Mouse (Mus musculus): ENCODE measurements around the gene Klhl4. TPM values are rescaled to one million over a fixed set of nuclear protein-coding genes. Genes with fewer than 3 reads are reported as not detected.

Gene Klhl4
- 0.49 and 0.61 TPM in 2 replicates for polyA plus RNA-seq (2011; ENCODE audit: insufficient read depth, insufficient read length, low read depth, missing spikeins)

- Histone ChIP-seq H3K9ac (ENCODE audit: low read depth, poor library complexity, severe bottlenecking) (no peak within 1 kb of the TSS), H3K27ac (ENCODE audit: insufficient read depth, low read length) (no peak within 1 kb of the TSS), H3K9me3 (replicated peaks; ENCODE audit: control insufficient read depth, insufficient read depth, low read length, poor library complexity, severe bottlenecking) (no peaks in the 10 kb centered on the region), H3K36me3 (ENCODE audit: control insufficient read depth, insufficient read depth, low read length, poor library complexity, severe bottlenecking) (no peaks in the 10 kb centered on the region), H3K4me3 (ENCODE audit: low read depth, low read length) (no peak within 1 kb of the TSS), H3K27me3 (ENCODE audit: control insufficient read depth, insufficient read depth, low read length, poor library complexity, severe bottlenecking) (no peaks in the 10 kb centered on the region), H3K4me1 (ENCODE audit: control insufficient read depth, insufficient read depth, low read length) (no peaks in the 10 kb centered on the region)
- TF ChIP-seq CTCF (IDR thresholded peaks at IDR 0.05; ENCODE audit: low read depth, low read length) (no peak), EP300 (IDR thresholded peaks at IDR 0.05; ENCODE audit: insufficient read depth, low read depth, low read length) (no peak), POLR2A (IDR thresholded peaks at IDR 0.05; ENCODE audit: insufficient read depth, low read length) (no peak)
Measured at GRCm38 (mm10) chrX:114473782-114474731, at the start of gene Klhl4. TSS of gene Klhl4 (plus strand) at chrX:114474333.

- no peak overlapping the region for H3K4me3 ChIP-seq (ENCODE audit: low read depth, low read length)
- H3K36me3 ChIP-seq (ENCODE audit: control insufficient read depth, insufficient read depth, low read length, poor library complexity, severe bottlenecking), result no peaks in the 10 kb centered on the region
- no peak for TF ChIP-seq EP300 (IDR thresholded peaks at IDR 0.05; ENCODE audit: insufficient read depth, low read depth, low read length)
- TF ChIP-seq CTCF (IDR thresholded peaks at IDR 0.05; ENCODE audit: low read depth, low read length), result no peak
- no peak for TF ChIP-seq POLR2A (IDR thresholded peaks at IDR 0.05; ENCODE audit: insufficient read depth, low read length)
- H3K27me3 ChIP-seq (ENCODE audit: control insufficient read depth, insufficient read depth, low read length, poor library complexity, severe bottlenecking), result no peaks in the 10 kb centered on the region
- no peaks in the 10 kb centered on the region for H3K4me1 ChIP-seq (ENCODE audit: control insufficient read depth, insufficient read depth, low read length)
- no peaks in the 10 kb centered on the region for H3K9me3 ChIP-seq (replicated peaks; ENCODE audit: control insufficient read depth, insufficient read depth, low read length, poor library complexity, severe bottlenecking)
- no peak overlapping the region for H3K27ac ChIP-seq (ENCODE audit: insufficient read depth, low read length)
- no peak overlapping the region for H3K9ac ChIP-seq (ENCODE audit: low read depth, poor library complexity, severe bottlenecking)
Measured at GRCm38 (mm10) chrX:114484153-114484552, 10.0 kb downstream of the Klhl4 start.

- Histone ChIP-seq H3K36me3 (ENCODE audit: control insufficient read depth, insufficient read depth, low read length, poor library complexity, severe bottlenecking) (no peaks in the 10 kb centered on the region), H3K27ac (ENCODE audit: insufficient read depth, low read length) (no peak overlapping the region), H3K4me1 (ENCODE audit: control insufficient read depth, insufficient read depth, low read length) (no peaks in the 10 kb centered on the region), H3K4me3 (ENCODE audit: low read depth, low read length) (no peak overlapping the region), H3K9me3 (replicated peaks; ENCODE audit: control insufficient read depth, insufficient read depth, low read length, poor library complexity, severe bottlenecking) (no peaks in the 10 kb centered on the region), H3K27me3 (ENCODE audit: control insufficient read depth, insufficient read depth, low read length, poor library complexity, severe bottlenecking) (no peaks in the 10 kb centered on the region), H3K9ac (ENCODE audit: low read depth, poor library complexity, severe bottlenecking) (no peak overlapping the region)
- TF ChIP-seq EP300 (IDR thresholded peaks at IDR 0.05; ENCODE audit: insufficient read depth, low read depth, low read length) (no peak), CTCF (IDR thresholded peaks at IDR 0.05; ENCODE audit: low read depth, low read length) (no peak)
Measured at GRCm38 (mm10) chrX:114486691-114487090, 12.6 kb downstream of the Klhl4 start.

GRCm38 (mm10) chrX:114558141-114558540 lies 84.0 kb downstream of the Klhl4 start:
- Histone ChIP-seq H3K9me3 (replicated peaks; ENCODE audit: control insufficient read depth, insufficient read depth, low read length, poor library complexity, severe bottlenecking) (no peaks in the 10 kb centered on the region), H3K4me1 (ENCODE audit: control insufficient read depth, insufficient read depth, low read length) (no peaks in the 10 kb centered on the region), H3K9ac (ENCODE audit: low read depth, poor library complexity, severe bottlenecking) (no peak overlapping the region), H3K36me3 (ENCODE audit: control insufficient read depth, insufficient read depth, low read length, poor library complexity, severe bottlenecking) (no peaks in the 10 kb centered on the region), H3K27me3 (ENCODE audit: control insufficient read depth, insufficient read depth, low read length, poor library complexity, severe bottlenecking) (no peaks in the 10 kb centered on the region), H3K4me3 (ENCODE audit: low read depth, low read length) (no peak overlapping the region), H3K27ac (ENCODE audit: insufficient read depth, low read length) (no peak overlapping the region)
- TF ChIP-seq EP300 (IDR thresholded peaks at IDR 0.05; ENCODE audit: insufficient read depth, low read depth, low read length) (no peak), POLR2A (IDR thresholded peaks at IDR 0.05; ENCODE audit: insufficient read depth, low read length) (no peak), CTCF (IDR thresholded peaks at IDR 0.05; ENCODE audit: low read depth, low read length) (no peak)

- Histone ChIP-seq H3K4me3 (ENCODE audit: low read depth, low read length) (no peak overlapping the region), H3K9me3 (replicated peaks; ENCODE audit: control insufficient read depth, insufficient read depth, low read length, poor library complexity, severe bottlenecking) (no peaks in the 10 kb centered on the region), H3K36me3 (ENCODE audit: control insufficient read depth, insufficient read depth, low read length, poor library complexity, severe bottlenecking) (no peaks in the 10 kb centered on the region), H3K4me1 (ENCODE audit: control insufficient read depth, insufficient read depth, low read length) (no peaks in the 10 kb centered on the region), H3K9ac (ENCODE audit: low read depth, poor library complexity, severe bottlenecking) (no peak overlapping the region), H3K27me3 (ENCODE audit: control insufficient read depth, insufficient read depth, low read length, poor library complexity, severe bottlenecking) (no peaks in the 10 kb centered on the region), H3K27ac (ENCODE audit: insufficient read depth, low read length) (no peak overlapping the region)
- no peak for TF ChIP-seq EP300 (IDR thresholded peaks at IDR 0.05; ENCODE audit: insufficient read depth, low read depth, low read length)
- no peak for TF ChIP-seq CTCF (IDR thresholded peaks at IDR 0.05; ENCODE audit: low read depth, low read length)
- TF ChIP-seq POLR2A (IDR thresholded peaks at IDR 0.05; ENCODE audit: insufficient read depth, low read length), result no peak
Measured at GRCm38 (mm10) chrX:114582311-114582710, 108.2 kb downstream of the Klhl4 start.

Measured in ES-Bruce4 (cell line).